Mouse (Mus musculus) ES-E14 (cell line): ENCODE data around the gene Ric8b. TPM values are rescaled to one million over a fixed set of nuclear protein-coding genes. Genes with fewer than 3 reads are reported as not detected.

Experiments used
- DNase-seq: peaks from one replicate; pipeline ENCODE4 v3.0.0-alpha.2; 2013; ENCODE audit warnings: low read depth, low spot score
- H3K27ac ChIP-seq: 2 replicates; pipeline ENCODE4 v1.5.1; 2012; ENCODE audit warnings: low read depth, mild to moderate bottlenecking, low read length, moderate library complexity, mixed read lengths; ENCODE audit not compliant: poor library complexity, insufficient read depth, severe bottlenecking
- H3K36me3 ChIP-seq: 2 replicates; pipeline ENCODE4 v1.6.1; 2012; ENCODE audit warnings: mild to moderate bottlenecking, low read length, moderate library complexity, mixed read lengths; ENCODE audit not compliant: control insufficient read depth, poor library complexity, insufficient read depth, severe bottlenecking
- H3K4me1 ChIP-seq, 2 experiments: fragments of 150-350 bp in 1 of 2; sonication (generic) in 1 of 2; 2 replicates each; pipeline ENCODE4 v1.6.1; 2012; ENCODE audit warnings: low read length in 2 of 2, mild to moderate bottlenecking in 1 of 2, mixed read lengths in 1 of 2; ENCODE audit not compliant: control insufficient read depth in 2 of 2, insufficient read depth in 2 of 2, poor library complexity in 1 of 2
- H3K4me3 ChIP-seq, 2 experiments: fragments of 150-350 bp in 1 of 2; sonication (generic) in 1 of 2; 2 replicates each; pipeline ENCODE4 v1.5.1; 2012; ENCODE audit warnings: low read length in 2 of 2, low read depth in 1 of 2, mild to moderate bottlenecking in 1 of 2, mixed read lengths in 1 of 2; ENCODE audit not compliant: insufficient read depth in 1 of 2, poor library complexity in 1 of 2, severe bottlenecking in 1 of 2
- H3K9ac ChIP-seq: 2 replicates; pipeline ENCODE4 v1.6.1; 2012; ENCODE audit warnings: low read depth, mild to moderate bottlenecking, low read length, mixed read lengths; ENCODE audit not compliant: poor library complexity, insufficient read depth, severe bottlenecking
- H3K9me3 ChIP-seq: fragments of 150-350 bp; sonication (generic); 2 replicates; pipeline ENCODE4 v1.6.1; 2012; ENCODE audit warnings: low read depth, mild to moderate bottlenecking, low read length; ENCODE audit not compliant: control insufficient read depth, insufficient read depth
- CHD2 ChIP-seq: IDR thresholded peaks from 2 replicates; pipeline ENCODE4 v1.6.1; 2014; ENCODE audit warnings: mild to moderate bottlenecking, low read depth, low read length, inconsistent platforms
- HCFC1 ChIP-seq: IDR thresholded peaks from 2 replicates; pipeline ENCODE4 v1.6.1; 2012; ENCODE audit warnings: low read length, inconsistent platforms, borderline replicate concordance; ENCODE audit not compliant: insufficient read depth
- MAFK ChIP-seq: IDR thresholded peaks from 2 replicates; pipeline ENCODE4 v1.6.1; 2014; ENCODE audit warnings: mild to moderate bottlenecking, low read depth, low read length, inconsistent platforms; ENCODE audit not compliant: insufficient read depth
- ZC3H11A ChIP-seq: IDR thresholded peaks from 2 replicates; pipeline ENCODE4 v1.6.1; 2012; ENCODE audit warnings: low read depth, mild to moderate bottlenecking, inconsistent platforms, low read length, borderline replicate concordance
- ZNF384 ChIP-seq: IDR thresholded peaks from 2 replicates; pipeline ENCODE4 v1.6.1; 2012; ENCODE audit warnings: low read depth, low read length, inconsistent platforms
- in situ Hi-C, 2 experiments: fragments of 600-800 bp; cut with MboI; formaldehyde crosslinking; loops; one replicate each; pipeline ENCODE4 v1.15.1; 2025; ENCODE audit warnings: low sequenced_read_pairs in 2 of 2, inconsistent platforms in 1 of 2; ENCODE audit not compliant: unreplicated experiment in 2 of 2
- total RNA-seq: library from RNA; depleted of rRNA; stranded (reverse); fragments of 300-350 nt; gene quantifications from 2 replicates; pipeline ENCODE4 v1.2.3, GENCODE M21; 2012

The Ric8b gene
- total RNA-seq, 1 experiment = 17.2 TPM

- no peak for TF ChIP-seq MAFK
- no peak for TF ChIP-seq ZNF384
- no peak for TF ChIP-seq ZC3H11A
- TF ChIP-seq CHD2 = no peak
- TF ChIP-seq HCFC1 = no peak
- H3K4me3 ChIP-seq = no peak overlapping the region
- H3K27ac ChIP-seq = no peak overlapping the region
- DNase-seq = no peak
- peaks cover 13% of the 10 kb centered on the region for H3K9me3 ChIP-seq
- H3K36me3 ChIP-seq = peaks cover 6% of the 10 kb centered on the region; the same call in 1 of the 2 replicates
- peaks cover 0 to 7% of the 10 kb centered on the region in 2 experiments; a peak in 2 of 4 replicates for H3K4me1 ChIP-seq
- in situ Hi-C loops = no loop called here
- H3K9ac ChIP-seq = no peak overlapping the region
These were observed 129.2 kb downstream of the Ric8b start for GRCm38 (mm10) chr10:85046585-85046984.

- no peak for TF ChIP-seq MAFK
- H3K4me3 ChIP-seq = no peak overlapping the region
- H3K9me3 ChIP-seq = peaks cover 13% of the 10 kb centered on the region
- H3K27ac ChIP-seq = 0 out of 2 replicates have a peak overlapping the region, but pooled peaks have one; percentile 5
- in situ Hi-C loops = no loop called here
- H3K9ac ChIP-seq = no peak overlapping the region
- H3K36me3 ChIP-seq = peaks cover 6% of the 10 kb centered on the region; the same call in 1 of the 2 replicates
- no peak for DNase-seq
- peaks cover 2 to 10% of the 10 kb centered on the region in 2 experiments for H3K4me1 ChIP-seq
These were observed 130.6 kb downstream of the Ric8b start for GRCm38 (mm10) chr10:85048008-85048407.

GRCm38 (mm10) chr10:85050668-85051208 is 133.3 kb downstream of the Ric8b start:
- Histone ChIP-seq H3K9ac (no peak overlapping the region; the same call in 1 of the 2 replicates), H3K27ac (peak overlapping the region; percentile 94), H3K36me3 (peaks cover 9% of the 10 kb centered on the region; the same call in 1 of the 2 replicates), H3K4me1 (peaks cover 4 to 10% of the 10 kb centered on the region in 2 experiments), H3K9me3 (peaks cover 14% of the 10 kb centered on the region), H3K4me3 (no peak overlapping the region)
- in situ Hi-C loops = no loop called here
- TF ChIP-seq CHD2 (peak; percentile 0; the same call in 1 of the 2 replicates), HCFC1 (no peak), MAFK (peak; percentile 68; the same call in 1 of the 2 replicates)
- peak; percentile 51 for DNase-seq

GRCm38 (mm10) chr10:85052451-85052850 is 135.0 kb downstream of the Ric8b start:
- Histone ChIP-seq H3K4me3 (0 out of 4 replicates have a peak overlapping the region, but pooled peaks of 1 of the 2 experiments have one; percentile 10), H3K4me1 (peaks cover 4 to 10% of the 10 kb centered on the region in 2 experiments), H3K9ac (peak overlapping the region; percentile 52; the same call in 1 of the 2 replicates), H3K36me3 (peaks cover 5% of the 10 kb centered on the region; the same call in 1 of the 2 replicates), H3K27ac (peak overlapping the region; percentile 94), H3K9me3 (peaks cover 12% of the 10 kb centered on the region)
- no peak for DNase-seq
- TF ChIP-seq MAFK = no peak
- no peak for TF ChIP-seq ZNF384
- TF ChIP-seq CHD2 = no peak
- TF ChIP-seq HCFC1 = no peak
- no peak for TF ChIP-seq ZC3H11A
- in situ Hi-C loops = no loop called here
